Mouse (Mus musculus) heart, embryonic 13.5 days (tissue): Measurements from ENCODE around the gene Vps53. TPM values are rescaled to one million over a fixed set of nuclear protein-coding genes. Genes with fewer than 3 reads are reported as not detected.
A peak's percentile ranks its signal among the peaks of the same experiment; 100 is the strongest.

Experiments used
- ATAC-seq: fragments of 200-750 bp; cut with Nextera tagmentation; 2 replicates; pipeline ENCODE4 v1.8.0; 2017; ENCODE audit warnings: moderate TSS enrichment; ENCODE audit not compliant: insufficient number of reproducible peaks, low FRiP score, low TSS enrichment; ENCODE audit errors: extremely low read depth
- H3K27ac ChIP-seq: fragments of 300-500 bp; sonication (generic); replicated peaks from 2 replicates; pipeline ENCODE4 v1.5.1; 2015; ENCODE audit warnings: moderate library complexity, mild to moderate bottlenecking, inconsistent platforms
- H3K27me3 ChIP-seq: fragments of 300-500 bp; sonication (generic); replicated peaks from 2 replicates; pipeline ENCODE4 v1.6.1; 2015; ENCODE audit warnings: mild to moderate bottlenecking, inconsistent platforms
- H3K36me3 ChIP-seq: fragments of 300-500 bp; sonication (generic); 2 replicates; pipeline ENCODE4 v1.6.1; 2015; ENCODE audit warnings: mild to moderate bottlenecking, inconsistent platforms
- H3K4me1 ChIP-seq: fragments of 300-500 bp; sonication (generic); 2 replicates; pipeline ENCODE4 v1.6.1; 2015; ENCODE audit warnings: inconsistent platforms
- H3K4me2 ChIP-seq: fragments of 300-500 bp; sonication (generic); 2 replicates; pipeline ENCODE4 v1.6.1; 2015; ENCODE audit warnings: inconsistent platforms, mild to moderate bottlenecking, moderate library complexity
- H3K4me3 ChIP-seq: fragments of 300-500 bp; sonication (generic); 2 replicates; pipeline ENCODE4 v1.5.1; 2015; ENCODE audit warnings: moderate library complexity, mild to moderate bottlenecking, inconsistent platforms
- H3K9ac ChIP-seq: fragments of 300-500 bp; sonication (generic); 2 replicates; pipeline ENCODE4 v1.6.1; 2015; ENCODE audit warnings: inconsistent platforms, mild to moderate bottlenecking, moderate library complexity
- H3K9me3 ChIP-seq: fragments of 300-500 bp; sonication (generic); 2 replicates; pipeline ENCODE4 v1.6.1; 2016; ENCODE audit warnings: inconsistent platforms
- WGBS: fragments of 180-500 bp; shearing (Covaris S2); methylation state at CpG from one replicate; pipeline ENCODE4 v1.1.7; 2015; ENCODE audit warnings: mixed read lengths; 5-methylcytosine and 5-hydroxymethylcytosine counted together
- polyA plus RNA-seq: library from polyadenylated mRNA; unstranded; fragments of >200 nt; fragmentation: Nextera tagmentation; extraction: Ambion mirVana; gene quantifications from 2 replicates; pipeline ENCODE4 v1.2.1, GENCODE M21; 2015

Vps53 gene
- polyA plus RNA-seq, 1 experiment from 2014 or later = 31.8 TPM

DNA sequence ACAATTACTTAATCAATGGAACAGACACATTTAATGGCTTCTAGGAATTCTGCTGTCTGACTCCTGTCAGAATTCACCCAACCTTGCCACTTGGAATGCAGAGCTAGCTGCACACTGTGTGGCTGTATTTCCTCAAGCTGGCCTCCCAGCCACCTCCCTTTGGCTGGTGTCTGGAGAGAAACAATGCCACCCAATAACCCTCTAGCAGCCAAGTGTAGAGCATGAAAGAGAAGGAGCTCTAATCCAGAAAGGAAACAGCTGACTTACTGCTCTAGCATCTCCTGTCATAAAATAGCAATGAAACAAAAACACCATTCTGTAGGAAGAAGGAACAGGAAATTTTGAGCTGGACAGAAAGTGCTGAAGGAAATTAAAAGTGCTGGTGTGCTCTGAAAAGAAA is 78.3 kb downstream of the Vps53 start:
- Histone ChIP-seq H3K36me3 (peaks cover 24% of the 10 kb centered on the region), H3K9ac (no peak overlapping the region), H3K4me3 (no peak overlapping the region), H3K9me3 (0 out of 2 replicates have a peak, but pooled peaks cover 3% of the 10 kb centered on the region), H3K27me3 (no peaks in the 10 kb centered on the region), H3K4me2 (no peak overlapping the region), H3K27ac (peak overlapping the region; percentile 50), H3K4me1 (peaks cover 34% of the 10 kb centered on the region)
- no peak for ATAC-seq

DNA sequence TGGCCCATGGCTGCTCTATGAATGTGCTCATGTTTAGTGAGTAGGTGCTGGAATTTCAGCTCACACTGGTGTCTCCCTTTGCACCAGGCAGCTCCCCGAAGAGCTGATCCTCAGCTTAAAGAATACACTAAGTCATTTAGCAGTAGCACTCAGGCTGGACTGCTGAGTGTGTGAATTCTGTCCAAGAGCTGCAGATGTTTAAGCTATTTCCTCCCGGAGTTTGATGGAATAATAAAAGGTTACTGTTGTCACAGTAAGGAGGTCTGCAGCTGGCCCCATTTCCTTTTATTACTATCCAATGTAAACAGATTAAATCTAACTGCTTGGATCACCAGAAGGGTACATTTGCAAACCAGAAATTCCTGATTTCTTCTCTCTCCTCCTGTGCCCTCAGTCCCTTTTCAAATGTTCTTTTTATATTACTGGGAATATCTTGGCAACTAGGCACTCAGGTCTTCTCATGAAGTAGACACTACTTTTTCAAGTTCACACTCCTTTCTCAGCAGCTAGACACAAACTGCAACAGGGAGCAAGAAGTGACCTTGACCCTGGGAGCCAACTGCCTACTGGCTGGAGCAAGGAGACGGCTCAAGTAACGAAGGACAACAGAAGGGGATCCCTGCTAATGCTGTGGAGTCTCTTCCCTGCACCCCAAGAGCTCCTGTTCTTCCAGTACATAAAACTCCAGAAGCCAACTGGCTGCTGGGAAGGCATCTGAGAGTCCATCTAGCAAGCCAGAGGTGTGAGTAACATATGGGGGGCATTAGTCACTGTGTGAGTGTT is 80.1 kb downstream of the Vps53 start:
- Histone ChIP-seq H3K36me3 (peaks cover 27% of the 10 kb centered on the region), H3K9ac (no peak overlapping the region), H3K4me1 (peaks cover 34% of the 10 kb centered on the region), H3K9me3 (0 out of 2 replicates have a peak, but pooled peaks cover 3% of the 10 kb centered on the region), H3K4me3 (no peak overlapping the region), H3K4me2 (no peak overlapping the region), H3K27ac (peak overlapping the region; percentile 34), H3K27me3 (no peaks in the 10 kb centered on the region)
- WGBS = 53% methylated on average over 4 of the region's 4 CpGs
- no peak for ATAC-seq

DNA sequence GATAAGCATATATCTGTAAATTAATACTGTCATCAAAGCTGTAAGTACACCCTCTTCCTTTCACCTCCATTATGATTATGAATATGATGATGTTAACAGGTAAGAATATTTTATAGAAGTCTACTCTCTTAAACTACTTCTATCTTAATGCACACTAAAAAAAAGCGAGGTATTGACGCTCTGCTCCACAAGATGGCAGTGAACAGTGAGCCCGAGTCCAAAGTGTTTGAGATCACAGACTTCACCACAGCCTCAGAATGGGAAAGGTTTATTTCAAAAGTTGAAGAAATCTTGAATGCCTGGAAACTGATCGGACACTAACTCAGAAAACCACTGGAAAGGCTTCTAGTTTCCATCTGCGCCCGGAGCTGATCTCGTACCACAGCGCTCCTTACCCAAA is 85.8 kb downstream of the Vps53 start:
- no peak overlapping the region for H3K4me2 ChIP-seq
- WGBS = 79% methylated on average over 8 of the region's 8 CpGs
- no peak overlapping the region for H3K27ac ChIP-seq
- ATAC-seq = no peak
- no peak overlapping the region for H3K4me3 ChIP-seq
- H3K27me3 ChIP-seq = no peaks in the 10 kb centered on the region
- H3K36me3 ChIP-seq = peaks cover 42% of the 10 kb centered on the region
- H3K9me3 ChIP-seq = 0 out of 2 replicates have a peak, but pooled peaks cover 3% of the 10 kb centered on the region
- no peaks in the 10 kb centered on the region for H3K4me1 ChIP-seq
- H3K9ac ChIP-seq = no peak overlapping the region

DNA sequence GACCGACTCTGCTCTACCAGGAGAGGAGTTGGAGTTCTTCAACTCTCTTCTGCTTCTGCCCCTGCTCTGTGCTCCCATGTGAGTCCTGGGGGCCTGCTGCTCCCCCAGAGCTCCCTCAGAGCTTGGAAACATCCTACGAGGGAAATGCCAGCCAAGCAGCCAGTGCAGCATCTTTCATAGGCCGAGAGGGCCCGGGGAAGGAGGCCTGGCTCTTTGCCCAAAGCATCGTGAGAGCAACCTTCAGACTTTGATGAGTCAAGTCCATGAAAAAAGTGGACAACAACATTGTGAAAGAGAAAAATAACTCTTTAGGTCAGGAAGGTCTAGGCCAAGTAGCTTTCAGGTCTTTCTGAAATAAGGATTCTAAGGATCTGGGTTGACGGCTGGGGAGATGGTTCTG is 89.7 kb downstream of the Vps53 start:
- H3K27ac ChIP-seq = no peak overlapping the region
- H3K27me3 ChIP-seq = no peaks in the 10 kb centered on the region
- H3K4me2 ChIP-seq = no peak overlapping the region
- H3K9me3 ChIP-seq = no peaks in the 10 kb centered on the region
- WGBS = 73% methylated on average over 6 of the region's 6 CpGs
- no peak for ATAC-seq
- H3K4me1 ChIP-seq = 0 out of 2 replicates have a peak, but pooled peaks cover 4% of the 10 kb centered on the region
- peaks cover 53% of the 10 kb centered on the region for H3K36me3 ChIP-seq
- no peak overlapping the region for H3K4me3 ChIP-seq
- H3K9ac ChIP-seq = no peak overlapping the region

DNA sequence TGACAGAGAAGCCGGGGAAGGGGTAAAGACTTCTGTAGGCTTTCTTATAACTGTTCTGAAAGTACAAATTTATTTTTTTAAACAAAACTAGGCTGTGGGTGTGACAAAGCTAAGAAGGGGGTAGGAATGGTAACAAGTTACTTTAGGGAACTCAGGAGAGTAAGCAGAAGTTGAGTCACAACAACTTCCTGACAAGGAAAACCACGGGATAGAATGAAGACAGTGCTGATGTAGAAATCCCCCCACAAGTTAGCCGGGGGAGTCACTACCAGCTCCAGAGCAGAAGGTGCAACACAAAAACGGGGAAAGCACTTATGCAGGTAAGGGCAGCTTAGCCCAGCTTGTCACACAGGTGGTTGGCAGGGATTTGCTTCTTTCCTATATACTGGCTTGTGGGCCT is 90.9 kb downstream of the Vps53 start:
- WGBS = 69% methylated on average over 4 of the region's 4 CpGs
- ATAC-seq = no peak

DNA sequence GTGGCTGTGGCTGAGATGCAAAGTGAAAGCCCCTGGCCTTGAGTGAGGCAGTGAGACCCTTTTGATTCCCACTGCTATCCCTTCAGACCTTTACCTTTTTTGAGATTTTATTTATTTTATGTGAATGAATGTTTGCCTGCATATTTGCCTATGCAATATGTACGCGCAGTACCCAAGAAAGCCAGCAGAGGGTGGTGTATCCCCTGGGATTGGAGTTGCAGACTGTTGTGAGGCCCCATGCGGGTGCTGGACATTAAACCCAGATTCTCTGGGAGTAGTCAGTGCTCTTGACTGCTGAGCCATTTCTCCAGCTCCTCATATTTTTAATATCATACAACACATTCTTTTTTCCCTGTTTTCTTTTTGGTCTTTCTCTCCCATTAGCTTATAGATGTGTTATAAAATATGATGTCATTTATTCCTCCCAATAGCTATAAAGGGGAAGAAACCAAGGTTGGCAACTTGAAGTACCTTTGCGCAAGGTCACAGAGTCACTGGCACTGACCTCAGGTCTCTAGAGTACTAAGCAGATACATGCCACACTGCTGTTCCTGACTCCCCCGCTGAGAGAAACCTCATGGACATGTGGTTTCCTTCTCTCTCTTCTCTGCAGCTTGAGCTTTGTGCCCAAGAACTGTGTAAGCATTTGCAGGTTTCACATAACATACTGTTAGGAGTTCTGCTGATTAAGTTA is 93.4 kb downstream of the Vps53 start:
- 71% methylated on average over 5 of the region's 5 CpGs for WGBS
- no peaks in the 10 kb centered on the region for H3K9me3 ChIP-seq

More for the DNA sequence above, 90.9 kb downstream of the Vps53 start:
- H3K4me3 ChIP-seq = no peak overlapping the region
- H3K9me3 ChIP-seq = no peaks in the 10 kb centered on the region
- H3K4me2 ChIP-seq = no peak overlapping the region
- 0 out of 2 replicates have a peak, but pooled peaks cover 4% of the 10 kb centered on the region for H3K4me1 ChIP-seq
- peaks cover 53% of the 10 kb centered on the region for H3K36me3 ChIP-seq
- no peak overlapping the region for H3K27ac ChIP-seq
- H3K27me3 ChIP-seq = no peaks in the 10 kb centered on the region
- H3K9ac ChIP-seq = no peak overlapping the region

DNA sequence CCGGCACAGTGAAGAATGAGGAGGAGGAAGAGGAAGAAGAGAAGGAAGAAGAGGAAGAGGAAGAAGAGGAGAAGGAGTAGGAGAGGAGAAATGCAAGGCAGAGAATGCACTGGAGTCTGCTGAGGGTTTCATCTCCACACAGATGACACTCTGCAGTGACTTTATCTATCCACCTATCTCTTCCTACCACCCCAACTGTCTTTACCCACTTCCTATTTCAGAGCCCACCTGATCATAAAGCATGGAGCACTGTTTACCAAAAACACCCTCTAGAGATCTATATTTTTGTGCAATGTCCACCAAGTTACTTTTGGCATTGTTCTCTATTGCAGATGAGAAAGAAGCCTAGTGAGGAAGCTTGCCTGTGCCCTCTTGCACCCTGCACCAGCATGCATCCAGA is 94.5 kb downstream of the Vps53 start:
- Histone ChIP-seq H3K4me1 (0 out of 2 replicates have a peak, but pooled peaks cover 4% of the 10 kb centered on the region), H3K4me3 (no peak overlapping the region), H3K9ac (no peak overlapping the region), H3K27ac (no peak overlapping the region), H3K27me3 (no peaks in the 10 kb centered on the region), H3K4me2 (no peak overlapping the region), H3K36me3 (peaks cover 55% of the 10 kb centered on the region), H3K9me3 (no peaks in the 10 kb centered on the region)
- ATAC-seq = no peak
- WGBS = 74% methylated on average over 1 of the region's 1 CpGs

More for the DNA sequence above, 93.4 kb downstream of the Vps53 start:
- Histone ChIP-seq H3K9ac (no peak overlapping the region), H3K4me2 (no peak overlapping the region), H3K27ac (no peak overlapping the region), H3K4me1 (0 out of 2 replicates have a peak, but pooled peaks cover 4% of the 10 kb centered on the region), H3K36me3 (peaks cover 54% of the 10 kb centered on the region), H3K27me3 (no peaks in the 10 kb centered on the region), H3K4me3 (no peak overlapping the region)
- no peak for ATAC-seq

DNA sequence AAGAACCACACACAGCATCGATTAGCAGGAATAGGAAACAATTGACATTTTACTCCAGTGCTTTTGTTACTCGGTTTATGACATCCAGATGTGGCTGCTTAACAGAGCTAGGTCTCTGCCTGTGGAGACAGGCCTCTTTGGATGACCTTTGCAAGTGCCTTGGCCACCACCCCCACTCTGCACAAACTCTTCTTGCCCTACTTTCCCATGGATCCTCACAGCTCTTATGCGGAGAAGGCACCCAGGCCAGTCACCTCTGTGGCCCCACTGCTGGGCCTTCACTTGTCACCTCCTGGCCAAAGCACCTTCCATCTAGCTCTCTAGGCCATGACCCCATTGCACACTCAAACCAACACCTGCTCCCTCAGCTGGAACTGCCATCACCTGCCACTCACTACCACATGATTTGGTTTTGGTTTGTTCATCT is 95.5 kb downstream of the Vps53 start:
- H3K4me3 ChIP-seq = no peak overlapping the region
- H3K9me3 ChIP-seq = no peaks in the 10 kb centered on the region
- H3K4me2 ChIP-seq = no peak overlapping the region
- WGBS = 67% methylated on average over 3 of the region's 3 CpGs
- no peak overlapping the region for H3K9ac ChIP-seq
- peaks cover 59% of the 10 kb centered on the region for H3K36me3 ChIP-seq
- no peaks in the 10 kb centered on the region for H3K27me3 ChIP-seq
- H3K27ac ChIP-seq = no peak overlapping the region
- ATAC-seq = no peak; the same call in 1 of the 2 replicates
- 0 out of 2 replicates have a peak, but pooled peaks cover 4% of the 10 kb centered on the region for H3K4me1 ChIP-seq

DNA sequence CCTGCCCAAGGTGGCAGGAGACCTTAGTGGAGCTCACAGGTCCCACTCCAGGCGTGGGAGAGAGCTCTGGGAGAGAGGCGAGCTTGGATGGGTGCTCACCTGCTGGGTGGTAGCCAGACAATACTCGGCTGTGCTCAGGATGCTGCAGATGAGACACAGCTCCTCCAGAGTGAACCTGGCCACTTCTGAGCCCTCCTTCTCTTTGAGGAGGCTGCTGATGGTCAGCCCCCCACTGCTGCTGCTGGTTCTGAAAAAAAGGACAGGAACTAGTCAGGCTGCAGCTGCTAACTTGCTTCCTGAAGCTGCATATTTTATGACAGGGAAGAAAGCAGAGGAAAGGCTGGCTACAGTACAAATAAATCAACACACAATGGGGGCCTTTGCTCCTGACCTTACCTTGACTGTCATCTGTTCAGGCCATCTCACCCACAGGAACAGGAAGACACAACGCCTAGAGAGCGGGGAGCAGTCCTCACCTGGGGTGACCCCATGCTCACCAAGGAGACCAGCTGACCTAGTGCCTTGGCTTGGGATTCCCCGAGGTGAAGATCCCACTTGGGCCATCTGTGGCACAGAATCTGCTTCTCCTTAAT is 98.3 kb downstream of the Vps53 start:
- WGBS = 75% methylated on average over 6 of the region's 6 CpGs
- Histone ChIP-seq H3K4me2 (no peak overlapping the region), H3K9ac (no peak overlapping the region), H3K4me3 (no peak overlapping the region), H3K4me1 (no peaks in the 10 kb centered on the region), H3K9me3 (no peaks in the 10 kb centered on the region), H3K36me3 (peaks cover 57% of the 10 kb centered on the region), H3K27me3 (no peaks in the 10 kb centered on the region), H3K27ac (no peak overlapping the region)
- no peak for ATAC-seq

DNA sequence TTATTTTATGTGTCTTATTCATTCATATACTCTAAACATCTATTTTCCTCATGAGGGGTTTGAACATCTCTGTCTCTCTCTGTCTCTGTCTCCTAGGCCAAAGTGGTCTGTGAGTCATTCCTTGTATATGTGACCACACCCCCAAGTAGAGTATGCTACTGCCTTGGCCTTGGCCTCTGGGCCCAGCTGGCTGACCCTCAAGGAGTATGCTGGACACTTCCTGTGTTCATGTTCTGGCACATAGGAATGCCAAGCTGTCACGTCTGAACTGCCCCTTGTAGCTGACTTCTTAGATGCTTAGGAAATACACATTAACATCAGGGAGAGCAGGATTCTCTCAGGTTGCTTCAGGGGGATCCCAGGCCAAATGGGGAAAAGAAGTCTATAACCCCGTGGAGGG is 99.2 kb downstream of the Vps53 start:
- no peak for ATAC-seq
- Histone ChIP-seq H3K4me1 (no peaks in the 10 kb centered on the region), H3K27me3 (no peaks in the 10 kb centered on the region), H3K36me3 (peaks cover 63% of the 10 kb centered on the region), H3K4me3 (no peak overlapping the region), H3K9me3 (no peaks in the 10 kb centered on the region), H3K4me2 (no peak overlapping the region), H3K27ac (no peak overlapping the region), H3K9ac (no peak overlapping the region)
- 59% methylated on average over 2 of the region's 2 CpGs for WGBS

DNA sequence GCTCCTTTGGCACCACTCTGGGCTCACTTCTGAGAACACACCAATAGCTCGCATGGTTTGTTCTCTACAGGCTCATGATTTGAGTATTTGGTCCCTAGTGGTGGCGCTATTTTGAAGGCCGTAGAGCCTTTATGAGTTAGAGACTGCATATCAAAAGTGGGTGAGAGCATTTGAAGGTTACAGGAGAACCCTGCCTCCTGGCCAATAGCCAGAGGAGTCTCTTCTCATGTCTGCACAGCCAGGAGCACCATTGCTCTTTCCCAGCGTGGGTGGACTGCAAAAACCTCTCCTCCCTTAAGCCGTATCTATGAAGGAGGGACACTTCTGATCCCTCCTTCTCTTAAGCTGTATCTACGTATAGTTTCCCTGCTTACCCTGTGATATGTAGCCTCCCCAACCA is 102.1 kb downstream of the Vps53 start:
- no peak overlapping the region for H3K4me2 ChIP-seq
- no peaks in the 10 kb centered on the region for H3K9me3 ChIP-seq
- H3K36me3 ChIP-seq = peaks cover 62% of the 10 kb centered on the region
- H3K4me3 ChIP-seq = no peak overlapping the region
- 74% methylated on average over 6 of the region's 6 CpGs for WGBS
- no peak overlapping the region for H3K9ac ChIP-seq
- no peak for ATAC-seq
- H3K27me3 ChIP-seq = no peaks in the 10 kb centered on the region
- peaks cover 17% of the 10 kb centered on the region for H3K4me1 ChIP-seq
- H3K27ac ChIP-seq = no peak overlapping the region
